Mouse (Mus musculus) midbrain, embryonic 15.5 days (tissue): ENCODE measurements around the gene Zfp217. TPM values are rescaled to one million over a fixed set of nuclear protein-coding genes. Genes with fewer than 3 reads are reported as not detected.
A peak's percentile ranks its signal among the peaks of the same experiment; 100 is the strongest.

Source experiments
- ATAC-seq: fragments of 200-750 bp; cut with Nextera tagmentation; replicated peaks from 2 replicates; pipeline ENCODE4 v1.8.0; 2017; ENCODE audit warnings: moderate TSS enrichment
- H3K27ac ChIP-seq: fragments of 300-500 bp; sonication (generic); 2 replicates; pipeline ENCODE4 v1.5.1; 2015; ENCODE audit warnings: mild to moderate bottlenecking, inconsistent platforms
- H3K27me3 ChIP-seq: fragments of 300-500 bp; sonication (generic); replicated peaks from 2 replicates; pipeline ENCODE4 v1.6.1; 2015; ENCODE audit warnings: inconsistent platforms
- H3K36me3 ChIP-seq: fragments of 300-500 bp; sonication (generic); replicated peaks from 2 replicates; pipeline ENCODE4 v1.6.1; 2015; ENCODE audit warnings: inconsistent platforms
- H3K4me1 ChIP-seq: fragments of 300-500 bp; sonication (generic); 2 replicates; pipeline ENCODE4 v1.6.1; 2015; ENCODE audit warnings: inconsistent platforms
- H3K4me2 ChIP-seq: fragments of 300-500 bp; sonication (generic); 2 replicates; pipeline ENCODE4 v1.6.1; 2015; ENCODE audit warnings: inconsistent platforms, mild to moderate bottlenecking, moderate library complexity
- H3K4me3 ChIP-seq: fragments of 300-500 bp; sonication (generic); 2 replicates; pipeline ENCODE4 v1.5.1; 2015; ENCODE audit warnings: mild to moderate bottlenecking, inconsistent platforms
- H3K9ac ChIP-seq: fragments of 300-500 bp; sonication (generic); 2 replicates; pipeline ENCODE4 v1.6.1; 2015; ENCODE audit warnings: mild to moderate bottlenecking, inconsistent platforms
- H3K9me3 ChIP-seq: fragments of 300-500 bp; sonication (generic); 2 replicates; pipeline ENCODE4 v1.6.1; 2016; ENCODE audit warnings: inconsistent platforms
- WGBS: fragments of 180-500 bp; shearing (Covaris S2); methylation state at CpG from one replicate; pipeline ENCODE4 v1.1.7; 2015; ENCODE audit warnings: mixed read lengths; 5-methylcytosine and 5-hydroxymethylcytosine counted together
- polyA plus RNA-seq: library from polyadenylated mRNA; unstranded; fragments of >200 nt; fragmentation: Nextera tagmentation; extraction: Ambion mirVana; gene quantifications from 2 replicates; pipeline ENCODE4 v1.2.1, GENCODE M21; 2015

Gene Zfp217
- polyA plus RNA-seq, 1 experiment from 2014 or later: 1.4 TPM

DNA sequence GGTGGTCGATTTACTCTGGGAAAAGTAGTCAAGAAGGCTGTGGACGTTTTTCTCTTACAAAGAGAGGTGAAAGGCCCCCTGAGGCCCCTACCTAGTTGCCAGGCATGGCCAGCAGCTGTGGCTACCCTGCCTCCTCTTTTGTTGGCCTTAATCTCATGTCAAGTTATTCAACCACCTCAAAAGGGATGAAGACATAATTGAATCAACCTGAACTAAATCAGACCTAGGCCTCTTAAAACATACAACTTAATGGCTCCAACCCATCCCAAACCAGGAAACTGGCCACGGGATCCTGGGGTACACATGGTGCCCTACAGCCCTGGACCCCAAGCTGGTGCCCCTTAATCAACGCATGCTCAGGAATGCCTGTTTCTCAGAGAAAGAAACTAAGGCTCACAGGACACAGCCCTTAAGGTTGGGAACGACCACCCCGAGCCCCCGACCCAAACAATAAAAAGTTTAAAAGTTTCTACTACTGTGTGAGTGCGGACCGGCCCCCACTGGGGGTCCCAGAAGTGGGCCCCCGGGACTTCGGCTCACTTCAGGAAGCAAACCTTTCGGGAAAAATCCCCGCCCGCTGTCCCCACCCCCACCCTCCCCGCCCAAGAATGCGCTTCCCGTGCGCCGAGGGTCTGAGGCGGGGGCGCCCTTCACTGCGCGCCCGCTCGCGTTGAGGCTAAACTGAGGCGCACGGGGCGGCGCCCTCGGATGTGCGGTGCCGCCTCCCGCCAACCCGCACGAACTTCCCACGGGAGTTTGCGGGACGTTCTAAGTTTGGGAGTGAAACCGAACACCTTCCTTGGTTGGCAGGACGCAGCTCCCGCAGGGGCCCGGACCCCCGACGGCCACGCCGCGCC lies 17.8 kb downstream of the Zfp217 start:
- under 1% methylated on average over 35 of the region's 48 CpGs for WGBS
- Histone ChIP-seq H3K36me3 (no peaks in the 10 kb centered on the region), H3K4me3 (peak overlapping the region; percentile 65), H3K4me1 (peaks cover 50% of the 10 kb centered on the region), H3K27me3 (no peaks in the 10 kb centered on the region; the same call in 1 of the 2 replicates), H3K4me2 (peak overlapping the region; percentile 65), H3K9me3 (no peaks in the 10 kb centered on the region), H3K27ac (peak overlapping the region; percentile 70), H3K9ac (peak overlapping the region; percentile 65)
- ATAC-seq: peak; percentile 2; the same call in 1 of the 2 replicates

DNA sequence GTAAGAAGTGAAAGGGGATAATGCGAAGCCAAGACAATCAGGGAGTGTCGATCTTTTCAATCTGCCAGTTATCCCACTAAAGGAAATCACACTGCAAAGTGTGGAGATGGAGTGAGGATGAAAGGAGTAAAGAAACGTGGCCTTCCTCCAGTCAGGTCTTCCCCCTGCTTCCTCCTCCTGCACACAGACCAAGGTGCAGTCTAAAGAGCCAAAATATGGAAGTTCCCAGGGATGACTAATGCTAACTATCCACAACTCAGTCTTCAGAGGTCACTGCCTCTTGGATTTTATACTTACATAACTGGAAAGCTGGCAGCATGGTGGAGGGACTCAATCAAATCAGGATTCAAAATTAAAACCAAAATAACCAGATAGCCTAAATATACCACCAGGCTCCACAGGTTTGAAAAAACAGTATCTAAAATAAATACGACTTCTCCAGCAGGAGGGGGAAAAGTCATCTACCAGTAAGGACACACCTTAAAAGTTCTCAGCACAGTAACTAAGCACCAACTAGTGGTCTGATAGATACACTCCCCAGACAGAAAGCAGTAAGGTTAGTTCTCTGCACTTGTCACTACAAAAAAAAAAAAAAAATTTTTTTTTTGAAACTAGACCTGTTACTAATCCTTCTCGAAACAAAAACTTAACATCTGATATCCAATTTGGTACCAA lies 18.5 kb downstream of the Zfp217 start:
- Histone ChIP-seq H3K4me2 (peak overlapping the region; percentile 65), H3K4me1 (peaks cover 50% of the 10 kb centered on the region), H3K4me3 (peak overlapping the region; percentile 65; the same call in 1 of the 2 replicates), H3K27ac (0 out of 2 replicates have a peak overlapping the region, but pooled peaks have one; percentile 26), H3K9ac (no peak overlapping the region; the same call in 1 of the 2 replicates), H3K27me3 (no peaks in the 10 kb centered on the region), H3K9me3 (no peaks in the 10 kb centered on the region), H3K36me3 (no peaks in the 10 kb centered on the region)
- ATAC-seq: no peak
- WGBS: 17% methylated on average over 5 of the region's 5 CpGs

- Histone ChIP-seq H3K4me3 (no peak overlapping the region), H3K36me3 (no peaks in the 10 kb centered on the region), H3K4me2 (peak overlapping the region; percentile 65; the same call in 1 of the 2 replicates), H3K9me3 (no peaks in the 10 kb centered on the region), H3K27me3 (no peaks in the 10 kb centered on the region), H3K4me1 (peaks cover 43% of the 10 kb centered on the region), H3K9ac (peak overlapping the region; percentile 15; the same call in 1 of the 2 replicates), H3K27ac (peak overlapping the region; percentile 10; the same call in 1 of the 2 replicates)
- no peak for ATAC-seq
- 26% methylated on average over 7 of the region's 7 CpGs for WGBS
Measured at GRCm38 (mm10) chr2:170128461-170129247, 19.2 kb downstream of the Zfp217 start.

- Histone ChIP-seq H3K4me3 (no peak overlapping the region), H3K36me3 (no peaks in the 10 kb centered on the region), H3K27ac (no peak overlapping the region), H3K9me3 (no peaks in the 10 kb centered on the region), H3K4me2 (no peak overlapping the region), H3K27me3 (no peaks in the 10 kb centered on the region), H3K9ac (no peak overlapping the region), H3K4me1 (peaks cover 32% of the 10 kb centered on the region)
- WGBS: 44% methylated on average over 3 of the region's 3 CpGs
- ATAC-seq: no peak
Measured at GRCm38 (mm10) chr2:170127523-170127922, 20.4 kb downstream of the Zfp217 start.

GRCm38 (mm10) chr2:170126266-170126665 lies 21.6 kb downstream of the Zfp217 start:
- H3K27ac ChIP-seq: no peak overlapping the region
- 93% methylated on average over 1 of the region's 1 CpGs for WGBS
- no peaks in the 10 kb centered on the region for H3K36me3 ChIP-seq
- H3K4me2 ChIP-seq: no peak overlapping the region
- H3K4me1 ChIP-seq: peaks cover 24% of the 10 kb centered on the region
- H3K27me3 ChIP-seq: no peaks in the 10 kb centered on the region
- no peak overlapping the region for H3K4me3 ChIP-seq
- H3K9me3 ChIP-seq: no peaks in the 10 kb centered on the region
- ATAC-seq: no peak
- no peak overlapping the region for H3K9ac ChIP-seq

DNA sequence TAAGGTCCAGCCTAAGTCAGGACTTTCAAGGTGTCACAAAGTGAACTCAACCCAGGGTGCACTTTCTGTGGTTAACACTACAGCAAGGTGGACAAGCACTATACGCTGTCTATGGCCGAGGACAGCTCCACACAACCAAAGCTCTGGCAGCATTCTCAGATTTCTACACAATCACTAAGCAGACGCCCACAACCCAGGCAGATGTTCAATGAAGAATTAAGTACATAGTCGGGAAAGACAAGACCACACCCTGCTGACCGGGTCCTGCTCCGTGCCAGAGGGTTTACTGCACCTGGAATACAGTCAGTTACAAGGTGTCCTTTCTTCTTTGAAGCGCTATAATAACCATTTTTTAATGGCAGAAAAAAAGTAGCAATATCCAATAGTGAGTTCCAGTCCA lies 25.7 kb downstream of the Zfp217 start:
- H3K9me3 ChIP-seq: no peaks in the 10 kb centered on the region
- no peak overlapping the region for H3K27ac ChIP-seq
- no peak overlapping the region for H3K4me3 ChIP-seq
- H3K4me1 ChIP-seq: peaks cover 8% of the 10 kb centered on the region; the same call in 1 of the 2 replicates
- 89% methylated on average over 7 of the region's 7 CpGs for WGBS
- H3K9ac ChIP-seq: no peak overlapping the region
- H3K4me2 ChIP-seq: no peak overlapping the region
- H3K36me3 ChIP-seq: peaks cover 4% of the 10 kb centered on the region; the same call in 1 of the 2 replicates
- no peaks in the 10 kb centered on the region for H3K27me3 ChIP-seq
- no peak for ATAC-seq

DNA sequence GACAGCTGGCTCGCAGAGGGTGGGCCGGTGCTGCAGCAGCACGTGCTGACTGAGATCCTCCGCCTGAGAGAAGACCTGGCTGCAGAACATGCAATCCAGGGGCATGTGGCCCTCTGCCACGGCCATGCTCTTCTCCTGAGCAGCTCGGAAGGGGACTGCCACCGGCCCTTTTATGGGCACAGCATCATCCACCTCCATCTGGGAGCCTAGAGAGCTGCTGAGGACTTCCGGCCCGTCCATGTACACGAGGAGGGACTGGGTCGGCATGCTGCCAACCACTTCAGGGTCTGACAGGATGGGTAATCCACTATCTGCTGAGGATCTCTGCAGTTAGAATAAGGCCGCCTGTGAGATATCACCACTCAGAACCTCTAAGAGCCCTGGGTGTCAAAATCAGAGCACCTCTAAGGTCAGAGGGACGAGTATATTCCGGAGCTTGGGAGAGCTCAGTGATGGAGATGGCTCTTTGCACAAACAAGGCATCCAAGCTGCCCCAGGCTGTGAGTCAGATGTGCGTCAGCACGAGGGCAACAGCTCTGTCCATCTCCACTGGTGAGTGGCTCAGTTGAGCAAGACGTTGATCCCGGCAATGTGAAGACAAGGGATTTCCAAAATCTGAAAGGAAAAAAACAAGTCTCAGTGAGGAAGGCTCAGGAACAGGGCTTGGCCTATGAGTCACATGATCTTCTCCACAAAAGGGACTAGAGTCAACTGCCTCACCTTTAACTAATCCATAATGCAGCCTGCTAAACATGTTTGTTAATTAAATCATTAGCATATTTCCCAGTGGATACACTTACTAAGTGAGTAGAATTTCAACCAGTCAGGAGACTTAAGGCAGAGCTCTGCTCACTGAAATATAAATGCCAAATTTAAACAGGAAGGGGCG lies 27.5 kb downstream of the Zfp217 start:
- peaks cover 8% of the 10 kb centered on the region; the same call in 1 of the 2 replicates for H3K4me1 ChIP-seq
- WGBS: 91% methylated on average over 19 of the region's 19 CpGs
- no peak overlapping the region for H3K27ac ChIP-seq
- no peak overlapping the region for H3K9ac ChIP-seq
- no peak overlapping the region for H3K4me2 ChIP-seq
- H3K36me3 ChIP-seq: peaks cover 4% of the 10 kb centered on the region; the same call in 1 of the 2 replicates
- H3K4me3 ChIP-seq: no peak overlapping the region
- no peak for ATAC-seq
- H3K9me3 ChIP-seq: no peaks in the 10 kb centered on the region
- H3K27me3 ChIP-seq: no peaks in the 10 kb centered on the region

DNA sequence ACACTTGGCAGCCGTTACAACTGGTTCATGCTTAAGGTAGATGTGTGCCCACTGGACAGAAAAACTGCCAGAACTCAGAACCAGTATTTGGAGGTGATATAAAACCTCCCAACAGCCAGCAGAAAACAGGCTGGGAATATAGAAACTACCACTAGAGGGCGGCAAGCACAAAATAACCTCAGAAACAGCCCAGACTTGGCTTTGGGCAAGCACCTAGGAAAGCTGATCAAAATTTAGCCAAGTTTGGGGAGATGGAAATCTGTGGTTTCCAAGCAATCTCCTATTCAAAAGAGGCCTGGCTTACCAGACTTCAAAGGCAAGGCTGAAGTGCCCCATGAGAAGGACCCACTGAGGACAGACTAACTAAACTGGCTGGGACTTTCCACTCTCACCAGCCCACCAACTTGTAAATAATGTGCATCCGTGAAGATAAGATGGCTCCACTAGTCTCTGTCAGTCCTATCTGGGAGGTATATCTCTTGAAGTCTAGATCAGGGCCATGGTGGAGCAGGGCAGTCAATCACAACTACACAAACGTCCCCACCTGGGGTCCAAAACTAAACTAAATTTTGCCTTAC lies 31.1 kb downstream of the Zfp217 start:
- Histone ChIP-seq H3K9me3 (no peaks in the 10 kb centered on the region), H3K27me3 (no peaks in the 10 kb centered on the region), H3K4me3 (no peak overlapping the region), H3K4me2 (no peak overlapping the region), H3K36me3 (peaks cover 4% of the 10 kb centered on the region; the same call in 1 of the 2 replicates), H3K9ac (no peak overlapping the region), H3K4me1 (peaks cover 8% of the 10 kb centered on the region; the same call in 1 of the 2 replicates), H3K27ac (no peak overlapping the region)
- 47% methylated on average over 4 of the region's 4 CpGs for WGBS
- ATAC-seq: 0 out of 2 replicates have a peak, but pooled peaks have one; percentile 67

- ATAC-seq: no peak
- Histone ChIP-seq H3K36me3 (no peaks in the 10 kb centered on the region), H3K27me3 (no peaks in the 10 kb centered on the region), H3K27ac (no peak overlapping the region), H3K9ac (no peak overlapping the region), H3K9me3 (no peaks in the 10 kb centered on the region), H3K4me1 (peaks cover 5% of the 10 kb centered on the region; the same call in 1 of the 2 replicates), H3K4me3 (no peak overlapping the region), H3K4me2 (no peak overlapping the region)
- 85% methylated on average over 8 of the region's 8 CpGs for WGBS
Measured at GRCm38 (mm10) chr2:170110306-170110705, 37.6 kb downstream of the Zfp217 start.

GRCm38 (mm10) chr2:170109528-170109927 lies 38.4 kb downstream of the Zfp217 start:
- Histone ChIP-seq H3K36me3 (no peaks in the 10 kb centered on the region), H3K9me3 (no peaks in the 10 kb centered on the region), H3K27me3 (no peaks in the 10 kb centered on the region), H3K4me1 (peaks cover 5% of the 10 kb centered on the region; the same call in 1 of the 2 replicates), H3K27ac (no peak overlapping the region), H3K4me2 (no peak overlapping the region), H3K9ac (no peak overlapping the region), H3K4me3 (no peak overlapping the region)
- ATAC-seq: no peak
- WGBS: 27% methylated on average over 5 of the region's 5 CpGs

GRCm38 (mm10) chr2:170107791-170108190 lies 40.1 kb downstream of the Zfp217 start:
- Histone ChIP-seq H3K27me3 (no peaks in the 10 kb centered on the region), H3K27ac (no peak overlapping the region), H3K4me3 (no peak overlapping the region), H3K36me3 (no peaks in the 10 kb centered on the region), H3K9me3 (no peaks in the 10 kb centered on the region), H3K9ac (no peak overlapping the region), H3K4me2 (no peak overlapping the region), H3K4me1 (peaks cover 5% of the 10 kb centered on the region; the same call in 1 of the 2 replicates)
- 81% methylated on average over 3 of the region's 3 CpGs for WGBS
- no peak for ATAC-seq
